Mouse (Mus musculus) brown adipose tissue, adult 24 weeks (tissue): ENCODE measurements at regions not wholly inside any gene's neighbourhood (a gene's known extent, or its start where the extent isn't known, plus 50 kb on each side); places are given as distances from the start of the nearest gene placed in this dataset.

Source experiments
- H3K27ac ChIP-seq: fragments of 200-500 bp; replicated peaks from 2 replicates; pipeline ENCODE4 v1.5.1; 2012; ENCODE audit warnings: low read depth, mild to moderate bottlenecking, low read length
- H3K4me1 ChIP-seq: fragments of 200-500 bp; 2 replicates; pipeline ENCODE4 v1.6.1; 2012; ENCODE audit warnings: low read length, mixed read lengths; ENCODE audit not compliant: control insufficient read depth, insufficient read depth, insufficient read length
- H3K4me3 ChIP-seq: fragments of 200-500 bp; 2 replicates; pipeline ENCODE4 v1.5.1; 2012; ENCODE audit warnings: low read depth, mild to moderate bottlenecking, low read length, moderate library complexity; ENCODE audit not compliant: insufficient read depth

GRCm38 (mm10) chr14:33867674-33868073 lies 55.7 kb upstream of the Gdf10 start:
- Histone ChIP-seq H3K4me3 (no peak overlapping the region), H3K4me1 (no peaks in the 10 kb centered on the region), H3K27ac (no peak overlapping the region)
